Mouse (Mus musculus) spleen, postnatal 36 days (tissue): ENCODE measurements at regions not wholly inside any gene's neighbourhood (a gene's known extent, or its start where the extent isn't known, plus 50 kb on each side); places are given as distances from the start of the nearest gene placed in this dataset.

Source experiments
- DNase-seq, 2 experiments: peaks; one replicate each; pipeline ENCODE4 v3.0.0; 2022; ENCODE audit warnings: low spot score in 2 of 2, mixed read lengths in 1 of 2

- DNase-seq = no peak
Measured at GRCm38 (mm10) chr4:31612825-31613514, 350.9 kb upstream of the Map3k7 start.

GRCm38 (mm10) chr4:31617572-31617971 is 346.3 kb upstream of the Map3k7 start:
- DNase-seq = no peak

GRCm38 (mm10) chr4:31618026-31618425 is 345.9 kb upstream of the Map3k7 start:
- DNase-seq = no peak

GRCm38 (mm10) chr4:31621205-31621604 is 342.7 kb upstream of the Map3k7 start:
- no peak for DNase-seq

- DNase-seq = no peak
Measured at GRCm38 (mm10) chr4:31627053-31627452, 336.8 kb upstream of the Map3k7 start.

- DNase-seq = no peak
Measured at GRCm38 (mm10) chr4:31627777-31628176, 336.1 kb upstream of the Map3k7 start.

GRCm38 (mm10) chr4:31638564-31638963 is 325.3 kb upstream of the Map3k7 start:
- no peak for DNase-seq

- no peak for DNase-seq
Measured at GRCm38 (mm10) chr4:31642161-31642560, 321.7 kb upstream of the Map3k7 start.

- DNase-seq = no peak
Measured at GRCm38 (mm10) chr4:31642593-31643290, 321.2 kb upstream of the Map3k7 start.

GRCm38 (mm10) chr4:31648631-31649368 is 315.1 kb upstream of the Map3k7 start:
- DNase-seq = no peak

- DNase-seq = no peak
Measured at GRCm38 (mm10) chr4:31655364-31656106, 308.4 kb upstream of the Map3k7 start.

GRCm38 (mm10) chr4:31656111-31656510 is 307.8 kb upstream of the Map3k7 start:
- DNase-seq = no peak

- no peak for DNase-seq
Measured at GRCm38 (mm10) chr4:31658820-31659219, 305.1 kb upstream of the Map3k7 start.

GRCm38 (mm10) chr4:31660896-31661295 is 303.0 kb upstream of the Map3k7 start:
- DNase-seq = no peak

GRCm38 (mm10) chr4:31671530-31672170 is 292.2 kb upstream of the Map3k7 start:
- DNase-seq = no peak

- no peak for DNase-seq
Measured at GRCm38 (mm10) chr4:31672171-31672841, 291.6 kb upstream of the Map3k7 start.

GRCm38 (mm10) chr4:31672842-31673171 is 291.1 kb upstream of the Map3k7 start:
- DNase-seq = no peak

- no peak for DNase-seq
Measured at GRCm38 (mm10) chr4:31679007-31679590, 284.8 kb upstream of the Map3k7 start.

- no peak for DNase-seq
Measured at GRCm38 (mm10) chr4:31680958-31681357, 282.9 kb upstream of the Map3k7 start.

- no peak for DNase-seq
Measured at GRCm38 (mm10) chr4:31689083-31689482, 274.8 kb upstream of the Map3k7 start.
